Mouse (Mus musculus) large intestine, adult 2 months (tissue): ENCODE results near the gene Hoxc4. TPM values are rescaled to one million over a fixed set of nuclear protein-coding genes. Genes with fewer than 3 reads are reported as not detected.

Source experiments
- DNase-seq: peaks from one replicate; pipeline ENCODE4 v3.0.0-alpha.2; 2012; ENCODE audit warnings: low read depth, low spot score
- WGBS: fragments of 180-500 bp; shearing (Covaris S2); methylation state at CpG from one replicate; pipeline ENCODE4 v1.1.7; 2018; 5-methylcytosine and 5-hydroxymethylcytosine counted together
- polyA plus RNA-seq: library from polyadenylated mRNA; depleted of rRNA; stranded (reverse); fragments of >200 nt; gene quantifications from 2 replicates; pipeline ENCODE4 v1.2.3, GENCODE M21; 2012

Gene Hoxc4
- polyA plus RNA-seq, 1 experiment: 1.4 TPM

DNA sequence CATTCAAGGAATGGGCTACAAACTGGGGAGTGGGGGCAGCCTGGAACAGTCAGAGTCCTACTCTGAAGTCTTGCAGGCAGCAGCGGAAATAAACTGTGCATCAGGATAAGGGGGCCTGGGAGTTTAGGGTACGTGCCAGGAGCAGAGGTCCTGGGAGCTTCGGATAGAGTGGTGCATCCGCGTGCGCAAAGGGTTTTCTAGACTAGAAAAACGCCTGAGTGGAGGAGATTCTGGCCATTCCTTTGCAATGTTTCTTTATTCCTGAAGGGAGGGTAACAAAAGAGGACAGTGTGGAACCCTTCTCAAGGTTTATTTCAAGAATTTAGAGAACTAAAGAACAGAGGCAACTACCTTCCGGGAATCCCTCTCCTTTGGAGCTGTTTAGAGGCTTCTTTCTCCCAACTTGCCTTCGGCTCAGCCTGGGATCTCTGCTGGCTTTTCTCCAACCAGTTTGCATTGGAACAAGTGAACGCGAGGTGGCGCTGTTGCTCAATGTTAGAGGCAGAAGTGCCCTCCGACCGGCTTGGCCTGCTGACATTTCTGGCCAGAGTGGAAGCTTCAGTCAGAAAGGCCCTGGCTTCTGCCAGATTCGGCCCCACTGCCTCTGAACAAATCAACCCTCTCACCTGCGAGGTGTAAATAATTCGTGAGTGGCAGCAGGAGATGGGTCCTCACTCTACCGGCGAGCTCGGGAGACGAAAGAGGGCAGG is 31.5 kb upstream of the Hoxc4 start:
- DNase-seq: peak; percentile 72
- WGBS: 7% methylated on average over 21 of the region's 21 CpGs

DNA sequence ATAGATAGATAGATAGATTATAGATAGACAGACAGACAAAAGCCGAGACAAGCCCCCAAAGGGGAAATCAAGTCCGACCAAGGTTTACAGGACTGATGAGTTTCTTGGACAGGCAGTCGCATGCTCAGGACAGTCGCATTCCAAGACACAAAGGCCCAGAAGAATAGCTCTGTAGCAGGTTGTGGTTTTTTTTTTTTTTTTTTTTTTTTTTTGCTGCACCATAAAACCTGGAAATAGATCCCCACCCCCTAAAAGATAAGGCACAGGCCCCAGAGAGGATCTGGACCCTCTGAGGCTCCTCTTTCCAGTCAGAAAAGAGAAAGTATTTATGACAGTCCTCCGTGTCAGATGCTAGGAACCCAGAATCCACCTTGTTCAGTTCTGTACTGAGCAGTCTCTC is 30.7 kb upstream of the Hoxc4 start:
- whole genome bisulfite sequencing: 28% methylated on average over 5 of the region's 5 CpGs
- no peak for DNase-seq

DNA sequence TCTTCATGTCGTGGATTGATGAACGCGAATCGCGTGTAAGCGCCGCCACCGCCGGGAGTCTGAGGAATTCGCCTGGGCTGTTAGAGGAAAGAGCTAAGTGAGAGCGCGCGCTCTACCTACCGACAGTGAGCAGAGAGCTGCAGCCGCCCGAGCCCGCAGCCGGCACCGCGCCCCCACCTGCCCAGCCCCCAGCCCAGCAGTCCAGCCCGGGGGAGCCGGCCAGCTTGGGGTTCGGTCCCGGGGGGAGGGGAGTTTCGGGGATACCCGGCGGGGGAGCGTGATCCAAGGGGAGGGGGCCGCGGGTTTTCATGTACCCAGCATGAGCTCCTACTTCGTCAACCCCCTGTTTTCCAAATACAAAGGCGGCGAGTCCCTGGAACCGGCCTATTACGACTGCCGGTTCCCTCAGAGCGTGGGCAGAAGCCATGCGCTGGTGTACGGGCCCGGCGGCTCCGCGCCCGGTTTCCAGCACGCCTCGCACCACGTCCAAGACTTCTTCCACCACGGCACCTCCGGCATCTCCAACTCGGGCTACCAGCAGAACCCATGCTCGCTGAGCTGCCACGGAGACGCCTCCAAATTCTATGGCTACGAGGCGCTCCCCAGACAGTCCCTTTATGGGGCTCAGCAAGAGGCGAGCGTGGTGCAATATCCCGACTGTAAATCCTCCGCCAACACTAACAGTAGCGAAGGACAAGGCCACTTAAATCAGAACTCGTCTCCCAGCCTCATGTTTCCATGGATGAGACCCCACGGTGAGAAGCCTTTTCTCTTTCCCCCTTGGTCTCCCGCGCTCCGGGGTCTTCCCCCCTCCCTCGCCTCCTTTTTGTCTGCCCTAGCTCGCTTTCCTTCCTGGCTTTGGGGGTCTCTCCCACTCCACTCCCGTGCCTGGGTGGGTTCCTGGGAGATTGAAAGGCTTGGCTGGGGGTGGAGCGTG is 28.0 kb upstream of the Hoxc4 start, which contains the start of gene Hoxc8:
Hoxc8 (plus strand) TSS at position 147 of the 937 bp plus-strand sequence.
- 7% methylated on average over 69 of the region's 69 CpGs for WGBS

DNA sequence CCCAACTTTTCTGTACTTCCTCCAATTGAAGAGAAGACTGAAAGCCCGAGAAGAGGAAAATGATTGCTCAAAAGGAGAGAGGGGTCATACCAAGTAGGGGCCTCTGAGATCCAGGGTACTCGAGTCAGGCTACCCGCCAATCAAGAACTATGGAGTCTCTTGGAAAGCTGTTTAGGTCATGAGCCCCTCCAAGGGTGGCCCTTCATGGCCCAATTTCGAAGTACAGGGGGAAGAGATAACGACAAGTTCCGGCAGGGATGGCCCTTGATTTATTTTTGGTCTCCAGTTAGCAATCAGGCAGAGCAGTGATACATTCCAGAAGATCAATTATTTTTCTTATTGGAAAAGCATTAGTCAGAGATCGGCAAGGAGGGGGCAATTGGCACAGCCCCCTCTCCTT is 27.0 kb upstream of the Hoxc4 start:
- 11% methylated on average over 7 of the region's 7 CpGs for WGBS
- no peak for DNase-seq

More for the DNA sequence above, 28.0 kb upstream of the Hoxc4 start, which contains the start of gene Hoxc8:
- no peak for DNase-seq

DNA sequence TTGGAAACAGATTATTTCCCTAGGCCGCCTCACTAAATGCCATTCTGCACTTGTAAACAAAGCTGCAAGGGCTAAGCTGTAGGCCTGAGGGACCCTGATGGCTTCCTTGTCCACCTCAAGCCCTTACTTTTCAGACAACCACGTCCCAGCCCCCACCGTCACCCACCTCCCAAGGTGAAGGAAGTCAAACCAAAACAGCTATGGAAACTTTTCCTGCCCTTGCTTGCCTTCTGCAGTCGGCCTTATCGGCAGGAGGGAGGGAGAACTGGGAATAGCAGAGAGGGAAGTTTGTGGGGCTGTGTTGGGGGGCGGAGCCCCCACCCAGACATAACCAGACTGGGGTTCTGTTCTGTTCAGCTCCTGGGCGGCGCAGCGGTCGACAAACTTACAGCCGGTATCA is 26.5 kb upstream of the Hoxc4 start:
- DNase-seq: no peak
- whole genome bisulfite sequencing: 15% methylated on average over 11 of the region's 11 CpGs

DNA sequence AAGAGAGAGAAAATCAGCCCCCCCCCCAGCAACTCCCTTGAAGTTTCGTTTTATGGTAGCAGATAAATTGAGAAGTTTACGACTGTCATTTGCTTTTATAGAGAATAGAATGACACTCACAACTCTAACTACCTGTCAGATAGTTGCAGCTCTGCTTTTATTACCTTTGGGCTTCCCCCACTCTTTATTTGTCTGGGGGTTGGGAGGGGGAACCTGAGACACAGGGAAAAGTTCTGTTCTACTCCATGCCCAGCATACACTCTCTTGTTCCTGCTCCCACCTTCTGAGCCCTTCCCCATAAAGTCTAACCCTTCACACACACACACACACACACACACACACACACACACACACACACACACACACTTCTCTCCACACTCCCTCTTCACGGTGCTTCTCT is 25.9 kb upstream of the Hoxc4 start:
- no peak for DNase-seq
- 15% methylated on average over 3 of the region's 3 CpGs for WGBS

DNA sequence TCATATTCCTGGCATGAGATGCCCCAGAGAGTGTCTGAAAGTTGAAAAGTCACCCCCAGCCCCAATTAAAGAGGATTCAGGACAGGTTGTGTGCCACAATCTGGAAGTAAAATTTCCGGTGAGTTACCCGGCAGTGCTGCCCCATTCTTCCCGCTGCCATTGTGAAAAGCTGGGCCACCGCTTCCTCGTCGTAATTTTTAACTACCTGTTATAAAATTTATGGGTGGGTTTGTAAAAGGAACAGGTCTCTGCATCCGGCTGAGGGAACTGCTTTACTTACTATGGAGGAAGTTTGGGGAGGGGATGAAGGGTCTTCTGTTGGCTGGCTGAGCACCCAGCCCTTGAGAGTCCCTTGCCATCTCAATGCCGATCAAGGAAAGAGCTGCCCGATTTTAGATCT is 22.2 kb upstream of the Hoxc4 start:
- DNase-seq: no peak
- 10% methylated on average over 9 of the region's 9 CpGs for WGBS

DNA sequence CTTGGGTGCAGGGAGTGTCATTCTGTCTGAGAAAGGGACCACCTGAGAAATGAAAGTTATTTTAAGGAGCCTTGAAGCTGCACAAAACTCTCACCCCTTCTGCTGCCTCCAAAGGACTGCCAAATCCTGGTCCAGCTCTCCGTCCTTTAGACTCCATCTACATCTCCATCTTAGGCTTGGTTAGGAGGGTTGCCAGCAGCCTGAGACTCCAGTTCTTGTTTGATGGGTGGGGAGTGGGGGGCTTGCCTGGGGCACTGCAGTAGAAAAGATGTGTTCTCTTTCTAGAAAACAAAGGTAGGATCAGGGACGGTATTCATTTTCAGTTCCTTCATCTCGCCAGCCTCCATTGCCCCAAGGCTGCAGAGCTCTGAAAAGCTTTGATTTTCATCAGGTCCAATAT is 21.3 kb upstream of the Hoxc4 start:
- WGBS: 12% methylated on average over 3 of the region's 3 CpGs
- no peak for DNase-seq

DNA sequence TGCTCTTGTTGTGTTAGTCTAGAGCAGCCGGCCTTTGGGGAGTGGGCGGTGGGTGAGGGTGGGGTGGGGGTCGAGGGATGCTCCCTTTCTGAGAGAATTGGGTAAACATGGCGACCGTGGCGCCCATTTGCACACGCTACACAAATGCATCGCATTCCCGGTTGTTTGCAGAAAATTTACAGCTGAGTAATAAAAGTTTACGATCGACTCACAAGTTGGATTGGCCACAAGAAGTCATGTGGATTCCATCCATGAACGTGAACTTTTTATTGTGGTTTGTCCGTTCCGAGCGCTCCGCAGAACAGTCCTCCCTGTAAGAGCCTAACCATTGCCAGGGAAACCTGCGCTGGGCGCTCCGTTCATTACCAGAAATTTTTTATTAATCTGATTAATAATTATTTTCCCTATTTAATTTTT is 20.8 kb upstream of the Hoxc4 start, which contains the start of gene Hoxc6:
Hoxc6 (plus strand) TSS at position 319 of the 417 bp plus-strand sequence.
- no peak for DNase-seq
- WGBS: 2% methylated on average over 19 of the region's 19 CpGs

DNA sequence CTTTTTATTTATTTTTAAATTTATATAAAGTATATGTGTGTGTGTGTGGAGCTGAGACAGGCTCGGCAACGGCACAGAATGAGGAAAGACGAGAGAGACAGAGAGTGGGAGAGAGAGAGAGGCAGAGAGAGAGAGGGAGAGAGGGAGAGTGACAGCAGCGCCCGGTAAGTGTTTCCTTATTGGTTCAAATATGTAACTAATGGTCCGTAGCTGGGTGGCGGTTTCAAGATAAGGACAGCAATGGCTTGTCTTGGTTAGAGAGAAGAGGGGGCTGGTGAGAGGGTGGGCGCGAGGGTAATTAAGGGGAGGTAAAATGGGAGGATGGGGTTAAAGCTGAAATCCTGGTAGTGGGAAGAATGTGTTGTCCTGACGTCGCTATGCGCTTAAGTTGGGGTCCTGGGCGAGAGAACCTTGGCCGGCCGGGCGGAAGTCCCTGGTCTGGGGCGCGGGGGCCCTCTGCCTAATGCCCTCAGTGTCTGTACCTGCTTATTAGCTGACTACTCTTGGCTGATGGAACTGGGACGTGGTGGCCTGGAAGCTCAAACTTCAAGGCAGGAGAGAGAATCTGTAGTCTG is 20.0 kb upstream of the Hoxc4 start:
- 3% methylated on average over 19 of the region's 19 CpGs for whole genome bisulfite sequencing
- no peak for DNase-seq

DNA sequence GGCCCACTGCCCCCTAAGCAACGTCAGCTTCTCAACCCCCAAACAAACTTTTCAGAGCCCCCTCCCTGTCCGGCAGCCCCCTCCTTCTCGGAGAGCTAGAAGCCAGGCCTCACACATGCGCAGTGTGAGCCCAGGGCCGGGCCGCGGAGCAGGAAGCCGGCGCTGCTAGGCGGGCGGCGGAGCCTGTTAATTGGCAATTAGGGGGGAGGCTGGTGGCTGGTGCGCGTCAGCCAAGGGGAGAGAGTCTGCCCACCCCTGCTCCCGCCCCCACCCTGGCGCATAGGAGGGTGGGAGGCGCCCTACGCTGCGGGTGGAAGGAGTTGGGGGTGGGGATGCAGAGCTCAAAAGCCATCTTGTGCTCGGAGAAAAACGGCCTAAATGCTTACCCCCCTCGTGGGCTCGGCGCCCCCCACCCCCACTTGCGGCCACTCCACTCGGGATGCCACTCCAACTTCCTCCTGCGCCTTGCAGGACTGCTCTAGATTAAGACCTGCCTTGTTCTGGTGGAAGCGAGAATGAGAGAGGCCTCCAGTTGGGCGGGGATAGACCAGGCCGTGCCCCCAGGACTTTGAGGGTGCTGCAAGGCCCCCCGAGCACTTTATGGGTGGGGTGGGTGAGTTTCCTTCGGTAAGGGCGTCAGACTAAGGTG is 19.4 kb upstream of the Hoxc4 start:
- DNase-seq: no peak
- WGBS: 4% methylated on average over 33 of the region's 33 CpGs

DNA sequence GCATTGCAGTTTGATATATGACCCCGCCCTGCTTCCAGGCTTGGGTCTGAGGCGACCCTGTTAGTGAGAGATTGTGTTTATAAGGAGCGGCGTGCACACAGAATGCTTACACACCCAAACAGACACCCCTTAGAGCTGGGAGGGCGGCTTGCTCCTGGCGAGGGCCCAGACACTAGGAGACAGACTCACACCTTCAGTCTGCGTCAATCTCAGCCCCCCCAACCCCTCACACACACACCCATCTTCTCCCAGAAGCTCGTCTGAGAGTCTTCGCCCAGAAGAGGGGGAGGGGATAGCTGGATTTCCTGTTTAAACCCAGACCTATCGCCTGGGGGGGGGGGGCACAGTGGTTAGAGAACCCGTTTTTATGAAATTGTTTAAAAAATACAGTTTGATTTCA is 18.8 kb upstream of the Hoxc4 start:
- WGBS: 12% methylated on average over 11 of the region's 11 CpGs

DNA sequence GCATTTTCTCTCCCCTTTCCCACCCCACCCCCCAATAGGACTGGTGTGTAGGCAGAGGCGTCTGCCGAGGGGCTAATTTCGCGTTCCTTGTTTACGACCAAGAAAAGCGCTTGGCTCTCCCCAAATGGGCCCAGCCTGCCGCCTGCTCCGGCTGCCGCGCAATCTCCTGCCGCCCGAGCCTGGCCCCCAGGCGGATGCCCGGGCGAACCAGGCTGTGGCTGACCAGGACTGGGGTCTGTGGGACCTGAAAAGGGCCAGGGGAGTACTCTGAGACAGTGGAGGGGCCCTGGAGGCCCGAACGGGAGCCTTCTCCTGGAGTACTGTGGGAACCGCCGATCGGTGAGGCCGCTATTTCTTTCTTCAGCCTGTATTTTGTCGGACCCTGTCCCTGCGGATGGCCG is 18.2 kb upstream of the Hoxc4 start:
- 14% methylated on average over 24 of the region's 24 CpGs for WGBS
- DNase-seq: no peak

More for the DNA sequence above, 18.8 kb upstream of the Hoxc4 start:
- no peak for DNase-seq

DNA sequence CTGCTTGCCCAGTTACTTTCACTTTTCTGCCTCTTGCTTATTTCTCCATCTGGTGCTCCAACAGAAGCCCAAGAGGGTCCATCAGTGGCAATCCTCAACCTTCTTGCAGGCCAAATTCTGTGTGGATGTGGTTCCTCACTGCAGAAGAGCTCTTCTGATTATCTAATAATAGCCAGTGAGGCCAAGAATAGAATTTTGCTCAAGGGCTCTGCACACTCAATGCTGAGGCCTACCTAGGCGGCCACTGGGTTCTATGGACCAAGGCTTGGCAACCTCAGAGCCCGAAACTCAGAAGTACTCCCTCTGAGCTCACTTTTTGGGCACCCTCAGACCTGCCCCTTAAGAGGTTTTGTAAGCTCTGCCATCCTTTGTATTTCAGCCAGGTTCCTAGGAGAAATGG is 17.4 kb upstream of the Hoxc4 start:
- 70% methylated on average over 2 of the region's 2 CpGs for whole genome bisulfite sequencing
- no peak for DNase-seq

DNA sequence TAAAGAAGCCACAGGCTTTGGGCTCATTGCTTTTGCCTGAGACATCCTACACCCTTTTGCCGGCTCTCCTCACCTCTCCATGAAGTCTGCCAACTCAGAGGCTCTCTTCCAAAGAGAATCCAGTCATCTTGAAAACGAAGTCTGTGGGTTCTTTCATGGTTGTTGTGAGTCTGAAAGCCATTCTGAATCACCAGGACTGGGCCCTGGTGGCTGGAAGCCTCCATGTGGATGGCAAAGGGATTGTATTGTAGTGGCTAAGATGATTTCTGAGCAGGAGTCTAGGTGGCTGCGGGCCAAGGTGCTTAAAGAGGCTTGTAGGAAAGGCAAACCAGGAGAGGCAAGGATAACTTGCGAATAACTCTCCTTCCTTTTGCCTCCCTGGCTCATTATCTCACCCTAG is 16.6 kb upstream of the Hoxc4 start:
- no peak for DNase-seq
- 34% methylated on average over 4 of the region's 4 CpGs for WGBS

DNA sequence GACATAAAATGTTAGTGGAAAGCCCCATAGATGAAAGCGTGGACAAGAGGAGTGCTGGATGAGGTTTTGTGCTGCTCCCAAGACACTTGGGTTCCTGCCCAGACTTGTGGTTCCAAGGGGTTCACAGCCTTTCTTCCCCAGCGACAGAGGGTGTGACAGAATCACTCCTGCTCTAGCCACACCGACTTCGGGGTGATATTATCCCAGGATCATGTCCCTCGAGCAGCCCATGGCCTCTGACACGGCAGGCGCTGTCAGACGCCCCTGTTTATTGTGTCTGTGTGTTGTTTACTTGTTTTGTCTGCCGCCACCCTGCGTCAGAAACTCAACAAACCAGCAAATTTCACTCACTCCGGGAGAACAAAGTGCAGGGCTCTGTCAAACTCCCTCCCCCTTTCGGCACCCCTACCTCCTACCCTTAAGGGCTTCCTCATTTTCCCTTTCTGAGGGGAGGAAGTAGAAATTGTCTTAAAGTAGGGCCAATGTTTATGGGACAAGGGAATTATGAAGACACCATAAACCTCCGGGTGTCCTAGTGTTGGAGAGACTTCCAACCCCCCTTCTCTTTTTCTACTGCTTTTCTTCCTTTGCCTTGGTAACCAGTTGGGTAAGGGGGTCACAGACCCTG is 15.8 kb upstream of the Hoxc4 start:
- WGBS: 20% methylated on average over 13 of the region's 13 CpGs
- no peak for DNase-seq

DNA sequence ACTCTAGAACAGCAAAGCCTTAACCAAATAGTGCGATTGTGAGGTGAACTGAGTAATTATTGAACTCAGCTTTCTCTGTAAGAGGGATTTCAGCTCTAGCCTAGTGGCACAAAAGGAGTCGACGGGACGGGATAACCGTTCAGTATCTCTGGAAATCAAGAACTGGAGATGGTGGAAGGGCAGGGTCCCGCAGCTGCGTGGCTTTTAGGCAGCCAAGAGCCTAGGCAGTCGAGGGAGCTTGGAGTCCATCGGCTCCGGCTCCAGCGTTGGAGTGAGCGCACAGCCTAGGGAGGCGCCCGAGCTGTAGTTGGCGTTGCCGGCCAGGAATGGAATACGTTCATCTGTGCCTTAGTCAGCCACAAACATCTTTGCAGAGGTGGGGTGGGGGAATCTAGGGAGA is 13.4 kb upstream of the Hoxc4 start:
- no peak for DNase-seq
- 6% methylated on average over 17 of the region's 17 CpGs for WGBS

DNA sequence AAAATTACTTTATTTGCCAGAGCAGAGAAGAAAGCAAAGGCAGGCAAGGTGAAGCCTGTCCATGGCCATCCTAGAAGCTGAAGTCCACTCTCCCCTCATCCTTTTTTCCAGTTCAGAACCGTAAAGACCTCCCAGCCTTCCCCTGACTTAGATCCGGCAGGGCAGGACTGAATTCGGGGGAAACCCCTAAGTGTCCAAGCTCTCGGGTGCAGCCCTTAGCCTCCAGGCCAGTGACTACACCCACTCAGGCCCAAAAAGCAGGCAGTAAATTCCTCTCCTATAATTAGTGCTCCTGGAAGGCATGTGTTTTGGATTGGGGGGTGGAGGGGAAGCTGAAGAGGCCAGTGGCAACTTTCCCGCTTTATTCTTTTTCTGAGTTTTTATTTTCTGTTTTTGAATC is 12.9 kb upstream of the Hoxc4 start:
- no peak for DNase-seq
- 16% methylated on average over 5 of the region's 5 CpGs for WGBS

DNA sequence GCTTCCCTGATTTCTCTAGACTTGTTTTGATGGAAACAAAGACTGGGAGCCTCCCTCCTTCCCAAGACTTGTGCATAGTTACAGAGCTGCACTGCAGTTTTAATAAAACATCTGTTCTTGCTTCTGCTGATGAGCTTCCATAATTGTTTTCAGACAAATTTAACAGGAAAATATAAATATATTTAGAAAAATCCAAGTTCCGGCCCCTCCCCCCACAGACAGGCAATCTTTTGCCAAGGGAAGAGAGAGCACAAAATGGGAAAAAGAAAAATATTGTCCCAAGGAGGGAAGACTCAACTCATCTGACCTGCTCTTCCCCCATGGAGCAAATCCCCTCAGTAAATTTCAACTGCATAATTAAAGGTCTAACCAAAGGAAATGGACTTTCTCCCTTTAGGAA is 12.4 kb upstream of the Hoxc4 start:
- DNase-seq: no peak
- 37% methylated on average over 1 of the region's 1 CpGs for WGBS
